In the genomic region with DNA sequence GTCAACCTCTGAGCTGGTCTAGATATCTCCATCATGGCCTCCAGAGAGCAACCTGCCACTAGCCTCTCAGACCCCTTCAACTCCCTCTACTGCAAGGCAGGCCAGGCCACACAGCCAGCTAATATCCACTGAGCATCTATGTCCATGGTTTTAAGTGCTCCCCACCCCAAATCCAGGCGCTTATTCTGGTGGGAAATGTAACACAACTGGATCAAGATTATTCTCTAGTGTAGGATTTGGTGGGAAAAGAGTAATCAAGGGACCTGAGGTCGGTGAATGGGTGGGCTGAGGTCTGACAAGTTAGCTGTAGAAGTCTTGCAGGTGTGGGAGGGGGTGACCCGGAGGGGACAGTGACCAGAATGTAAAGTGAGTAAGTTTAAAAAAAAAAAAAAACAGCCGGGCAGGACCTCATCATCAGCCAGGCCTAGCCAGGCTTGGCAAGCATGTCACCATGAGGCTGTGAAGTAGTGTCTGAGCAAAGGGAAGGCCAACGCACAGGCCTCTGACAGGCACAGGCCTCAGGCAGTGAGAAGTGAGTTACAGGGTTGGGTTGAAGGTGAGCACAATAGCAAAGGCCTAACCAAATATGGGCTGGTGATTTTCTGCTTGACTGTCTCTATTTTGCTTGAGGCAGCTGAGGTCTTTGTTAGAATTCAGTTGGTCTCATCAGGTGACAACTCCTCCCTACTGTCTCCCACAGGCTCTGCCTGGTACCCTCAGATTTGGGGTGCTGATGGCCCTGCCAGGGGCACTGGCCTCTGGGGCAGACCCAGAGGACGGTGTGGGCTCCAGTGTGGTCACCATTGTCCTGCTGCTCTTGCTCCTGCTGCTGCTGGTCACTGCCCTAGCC, we compare ENCODE assay signal across 12 mouse cellular contexts. TPM values are rescaled to one million over a fixed set of nuclear protein-coding genes. Genes with fewer than 3 reads are reported as not detected.
DNase-seq lines count a peak whose midpoint lies in the region; ATAC-seq and TF ChIP-seq lines count a peak whose summit lies in the region.
"Had no signal": no experiment of that assay in that cellular context is flagged by ENCODE, and none has a peak within 500 bp of the region (broad histone marks: within the 10 kb centered on the region; RNA-seq: fewer than 3 reads in every experiment).

No protein-coding gene starts in this region.

- DNase-seq in forebrain, embryonic 10.5 days (ENCODE audit: extremely low spot score, low spot score) = no peak
- no peak for DNase-seq in lung, adult 2 months
- DNase-seq in lung, postnatal 36 days = no peak
- DNase-seq in Muller cell, postnatal 12 days (ENCODE audit: inconsistent ontology term) = peak; percentile 48
- DNase-seq in urinary bladder, postnatal 25 days (ENCODE audit: low spot score) = no peak
- no peak for DNase-seq in ovary, adult 18-20 months (ENCODE audit: low spot score)

- peaks cover 88% of the 10 kb centered on the region for H3K36me3 ChIP-seq in forebrain, embryonic 10.5 days (replicated peaks)
- peaks cover 45% of the 10 kb centered on the region for H3K36me3 ChIP-seq in forebrain, embryonic 15.5 days

- no peak overlapping the region for H3K4me2 ChIP-seq in forebrain, embryonic 15.5 days (replicated peaks)

- TF ChIP-seq POLR2A in lung, adult 2 months (IDR thresholded peaks at IDR 0.05; ENCODE audit: borderline replicate concordance, extremely low read depth, low read depth, low read length) = peak; percentile 27; the same call in 1 of the 2 replicates

- no peak for TF ChIP-seq CTCF in lung, adult 2 months (IDR thresholded peaks at IDR 0.05; ENCODE audit: insufficient read depth, low read length)

- peaks cover 20% of the 10 kb centered on the region for H3K4me1 ChIP-seq in forebrain, embryonic 10.5 days
- no peaks in the 10 kb centered on the region for H3K4me1 ChIP-seq in forebrain, embryonic 15.5 days
- no peaks in the 10 kb centered on the region for H3K4me1 ChIP-seq in lung, adult 2 months (ENCODE audit: control insufficient read depth, insufficient read depth, low read length)

- H3K9ac ChIP-seq in forebrain, embryonic 15.5 days (replicated peaks) = no peak overlapping the region

- no peak overlapping the region for H3K4me3 ChIP-seq in forebrain, embryonic 10.5 days
- H3K4me3 ChIP-seq in forebrain, embryonic 15.5 days = no peak overlapping the region
- peak overlapping the region; percentile 18 for H3K4me3 ChIP-seq in lung, adult 2 months (replicated peaks; ENCODE audit: extremely low read depth, low read depth, low read length)

- H3K9me3 ChIP-seq in forebrain, embryonic 10.5 days = no peaks in the 10 kb centered on the region
- H3K9me3 ChIP-seq in forebrain, embryonic 15.5 days = no peaks in the 10 kb centered on the region

- peak overlapping the region; percentile 54; the same call in 1 of the 2 replicates for H3K27ac ChIP-seq in forebrain, embryonic 10.5 days
- H3K27ac ChIP-seq in forebrain, embryonic 15.5 days (replicated peaks) = no peak overlapping the region; the same call in 1 of the 2 replicates

- H3K27me3 ChIP-seq in forebrain, embryonic 10.5 days (ENCODE audit: poor library complexity, severe bottlenecking) = no peaks in the 10 kb centered on the region
- no peaks in the 10 kb centered on the region for H3K27me3 ChIP-seq in forebrain, embryonic 15.5 days

- no peak for ATAC-seq in forebrain, embryonic 15.5 days (replicated peaks)
- 0 out of 2 replicates have a peak, but pooled peaks have one; percentile 10 for ATAC-seq in megakaryocyte, adult 5-6 weeks (ENCODE audit: poor library complexity, severe bottlenecking)
- ATAC-seq: intestine, embryonic 16.5 days had no signal

- 73% methylated on average over 6 of the region's 6 CpGs for WGBS in forebrain, embryonic 10.5 days
- 71% methylated on average over 6 of the region's 6 CpGs for WGBS in forebrain, embryonic 15.5 days
- 69% methylated on average over 6 of the region's 6 CpGs for WGBS in lung, adult 2 months

RNA-seq across cellular contexts. Expression of gene Ptprcap, which starts 2.0 kb away (rescaled TPM):
- polyA plus RNA-seq in forebrain, embryonic 10.5 days (2016; fragmentation: Nextera tagmentation; extraction: Ambion mirVana) = 0.71 TPM in 1 of 2 replicates, not detected in the other
- polyA plus RNA-seq in forebrain, embryonic 15.5 days (2015; fragmentation: Nextera tagmentation; extraction: Ambion mirVana) = 0.59 and 1.1 TPM in 2 replicates
- 55.0 and 75.4 TPM in 2 replicates for polyA plus RNA-seq in lung, adult 2 months (2012; rRNA removed)
- total RNA-seq in megakaryocyte, adult 5-6 weeks (2015) = 30.5 and 42.1 TPM in 2 replicates
- total RNA-seq in megakaryocyte, adult 5-6 weeks (2017) = 43.9 and 44.8 TPM in 2 replicates

RNA-seq across cellular contexts. Expression of gene Coro1b, which starts 7.0 kb away (rescaled TPM):
- 128 and 130 TPM in 2 replicates for polyA plus RNA-seq in forebrain, embryonic 10.5 days (2016; fragmentation: Nextera tagmentation; extraction: Ambion mirVana)
- 144 and 145 TPM in 2 replicates for polyA plus RNA-seq in forebrain, embryonic 15.5 days (2015; fragmentation: Nextera tagmentation; extraction: Ambion mirVana)
- polyA plus RNA-seq in lung, adult 2 months (2012; rRNA removed) = 260 and 262 TPM in 2 replicates
- 279 and 345 TPM in 2 replicates for total RNA-seq in megakaryocyte, adult 5-6 weeks (2015)
- total RNA-seq in megakaryocyte, adult 5-6 weeks (2017) = 142 and 161 TPM in 2 replicates

RNA-seq across cellular contexts. Expression of gene Rps6kb2, which starts 7.7 kb away (rescaled TPM):
- polyA plus RNA-seq in forebrain, embryonic 10.5 days (2016; fragmentation: Nextera tagmentation; extraction: Ambion mirVana) = 59.7 TPM in 2 replicates
- 54.1 and 54.6 TPM in 2 replicates for polyA plus RNA-seq in forebrain, embryonic 15.5 days (2015; fragmentation: Nextera tagmentation; extraction: Ambion mirVana)
- polyA plus RNA-seq in lung, adult 2 months (2012; rRNA removed) = 35.2 and 51.2 TPM in 2 replicates
- 21.0 and 26.7 TPM in 2 replicates for total RNA-seq in megakaryocyte, adult 5-6 weeks (2015)
- 21.0 and 25.0 TPM in 2 replicates for total RNA-seq in megakaryocyte, adult 5-6 weeks (2017)

RNA-seq across cellular contexts. Expression of gene Cabp4, which starts 11.6 kb away (rescaled TPM):
- not detected in 2 replicates for polyA plus RNA-seq in forebrain, embryonic 10.5 days (2016; fragmentation: Nextera tagmentation; extraction: Ambion mirVana)
- polyA plus RNA-seq in forebrain, embryonic 15.5 days (2015; fragmentation: Nextera tagmentation; extraction: Ambion mirVana) = 0.10 and 0.15 TPM in 2 replicates
- polyA plus RNA-seq in lung, adult 2 months (2012; rRNA removed) = 0.08 TPM in 1 of 2 replicates, not detected in the other
- total RNA-seq in megakaryocyte, adult 5-6 weeks (2015) = 0.14 and 0.22 TPM in 2 replicates
- not detected in 2 replicates for total RNA-seq in megakaryocyte, adult 5-6 weeks (2017)
- polyA plus RNA-seq: forebrain, embryonic 11.5 days had no signal

RNA-seq across cellular contexts. Expression of gene Gpr152, which starts 15.9 kb away (rescaled TPM):
- polyA plus RNA-seq in forebrain, embryonic 10.5 days (2016; fragmentation: Nextera tagmentation; extraction: Ambion mirVana) = not detected in 2 replicates
- not detected in 2 replicates for polyA plus RNA-seq in forebrain, embryonic 15.5 days (2015; fragmentation: Nextera tagmentation; extraction: Ambion mirVana)
- polyA plus RNA-seq in lung, adult 2 months (2012; rRNA removed) = 0.05 and 0.08 TPM in 2 replicates
- total RNA-seq in megakaryocyte, adult 5-6 weeks (2015) = not detected in 2 replicates
- total RNA-seq in megakaryocyte, adult 5-6 weeks (2017) = not detected in 2 replicates
- polyA plus RNA-seq: C2C12; forebrain, embryonic 11.5 days; neural tube, embryonic 14.5 days had no signal

Comparison
In these comparisons a context has a peak if more than half of its experiments do, and no peak if none do; other contexts are left out.
1. RNA of gene Ptprcap, which starts 2.0 kb away (polyA plus RNA-seq): 55.0 to 75.4 TPM in lung, adult 2 months; 0.59 to 1.1 TPM in forebrain, embryonic 15.5 days and 0.71 TPM in forebrain, embryonic 10.5 days; every median in the first group is over 10 times any median in the second.